ENCODE assay signal across 25 mouse cellular contexts in genomic region chr16:32311970-32312369, GRCm38 (mm10). TPM values are rescaled to one million over a fixed set of nuclear protein-coding genes. Genes with fewer than 3 reads are reported as not detected.
A peak's percentile ranks its signal among the peaks of the same experiment; 100 is the strongest.
DNase-seq lines count a peak whose midpoint lies in the region; TF ChIP-seq lines count a peak whose summit lies in the region.
"Had no signal": no experiment of that assay in that cellular context is flagged by ENCODE, and none has a peak within 500 bp of the region (broad histone marks: within the 10 kb centered on the region; RNA-seq: fewer than 3 reads in every experiment).

No protein-coding gene starts in this region.

- H3K4me1 ChIP-seq in E14TG2a.4 (replicated peaks; ENCODE audit: low read depth, low read length) = peaks cover 94% of the 10 kb centered on the region
- peaks cover 9 to 18% of the 10 kb centered on the region in 2 experiments for H3K4me1 ChIP-seq in ES-E14 (ENCODE audit: control insufficient read depth in 2 of 2, insufficient read depth in 2 of 2, low read length in 2 of 2, poor library complexity in 1 of 2)
- H3K4me1 ChIP-seq: embryonic facial prominence, embryonic 13.5 days; embryonic facial prominence, embryonic 15.5 days; forebrain, embryonic 12.5 days had no signal

- H3K4me3 ChIP-seq in E14TG2a.4 (replicated peaks; ENCODE audit: low read length) (peak overlapping the region; percentile 73), ES-E14 (ENCODE audit: insufficient read depth in 1 of 2, low read depth in 1 of 2, low read length in 2 of 2, poor library complexity in 1 of 2, severe bottlenecking in 1 of 2) (peak overlapping the region in 1 of 2 experiments; percentile 17; a peak in 2 of 4 replicates)
- H3K4me3 ChIP-seq: embryonic facial prominence, embryonic 13.5 days; embryonic facial prominence, embryonic 15.5 days; erythroblast, embryonic 14.5 days; forebrain, embryonic 10.5 days; forebrain, embryonic 12.5 days had no signal

- in situ Hi-C loops in ES-E14 (cut with MboI; ENCODE audit: low sequenced_read_pairs in 2 of 2, unreplicated experiment in 2 of 2) = no loop called here

- no peaks in the 10 kb centered on the region for H3K27me3 ChIP-seq in E14TG2a.4 (ENCODE audit: insufficient read depth, low read length)
- H3K27me3 ChIP-seq: CH12.LX; embryonic facial prominence, embryonic 13.5 days; embryonic facial prominence, embryonic 15.5 days; forebrain, embryonic 12.5 days; Patski had no signal

- H3K9me3 ChIP-seq in E14TG2a.4 (ENCODE audit: low read length) (no peaks in the 10 kb centered on the region), ES-E14 (ENCODE audit: control insufficient read depth, insufficient read depth, low read depth, low read length) (no peaks in the 10 kb centered on the region)
- H3K9me3 ChIP-seq: embryonic facial prominence, embryonic 13.5 days; embryonic facial prominence, embryonic 15.5 days; forebrain, embryonic 10.5 days; forebrain, embryonic 12.5 days had no signal

- H3K9ac ChIP-seq in ES-E14 (ENCODE audit: insufficient read depth, low read depth, low read length, poor library complexity, severe bottlenecking) = peak overlapping the region; percentile 69; the same call in 1 of the 2 replicates
- H3K9ac ChIP-seq: embryonic facial prominence, embryonic 13.5 days; embryonic facial prominence, embryonic 15.5 days; forebrain, embryonic 12.5 days had no signal

- DNase-seq in kidney, adult 11 months = peak; percentile 20
- no peak for DNase-seq in kidney, postnatal 14 days
- no peak for DNase-seq in ES-E14 (ENCODE audit: low read depth, low spot score)
- DNase-seq in gastrocnemius, adult 18-20 months (ENCODE audit: low spot score) = no peak
- no peak for DNase-seq in urinary bladder, postnatal 14 days (ENCODE audit: low spot score)
- DNase-seq: adrenal gland, adult 2 months; adrenal gland, postnatal 10 days; adrenal gland, postnatal 25 days; B cell, adult 2 months; cerebellum, adult 11 months; cerebellum, adult 18-20 months; cerebellum, adult 8-10 months; cerebellum, adult 9-11 months; cerebellum, postnatal 14 days; cerebellum, postnatal 36 days; embryo, embryonic 11 days had no signal

- H3K36me3 ChIP-seq in E14TG2a.4 (ENCODE audit: insufficient read depth, low read length) (no peaks in the 10 kb centered on the region), ES-E14 (ENCODE audit: control insufficient read depth, insufficient read depth, low read length, poor library complexity, severe bottlenecking) (no peaks in the 10 kb centered on the region)
- H3K36me3 ChIP-seq: embryonic facial prominence, embryonic 13.5 days; embryonic facial prominence, embryonic 15.5 days; forebrain, embryonic 10.5 days; forebrain, embryonic 12.5 days had no signal

- TF ChIP-seq CTCF in E14TG2a.4 (conservative IDR thresholded peaks at IDR 0.05; ENCODE audit: low read length) = no peak

- peak overlapping the region; percentile 94 for H3K27ac ChIP-seq in ES-E14 (ENCODE audit: insufficient read depth, low read depth, low read length, poor library complexity, severe bottlenecking)
- H3K27ac ChIP-seq: embryonic facial prominence, embryonic 13.5 days; embryonic facial prominence, embryonic 15.5 days; forebrain, embryonic 12.5 days had no signal

TF ChIP-seq in ES-E14, 5 proteins besides CTCF, POLR2A, EP300 and RAD21:
- TF ChIP-seq MAFK (IDR thresholded peaks at IDR 0.05; ENCODE audit: insufficient read depth, low read depth, low read length) = no peak
- TF ChIP-seq ZC3H11A (IDR thresholded peaks at IDR 0.05; ENCODE audit: borderline replicate concordance, low read depth, low read length) = no peak
- no peak for TF ChIP-seq CHD2 (IDR thresholded peaks at IDR 0.05; ENCODE audit: low read depth, low read length)
- no peak for TF ChIP-seq ZNF384 (IDR thresholded peaks at IDR 0.05; ENCODE audit: low read depth, low read length)
- TF ChIP-seq HCFC1 (IDR thresholded peaks at IDR 0.05; ENCODE audit: borderline replicate concordance, insufficient read depth, low read length) = no peak

RNA-seq across cellular contexts. Expression of gene Ubxn7, which starts 20.1 kb away (rescaled TPM):
- total RNA-seq in ES-E14 (2012; rRNA removed) = 44.2 and 47.6 TPM in 2 replicates
- total RNA-seq in gastrocnemius, adult 18-20 months (2021) = 10 to 100 TPM; 13.0 to 15.3 TPM

RNA-seq across cellular contexts. Expression of gene Rnf168, which starts 34.7 kb away (rescaled TPM):
- total RNA-seq in ES-E14 (2012; rRNA removed) = 21.3 and 28.2 TPM in 2 replicates
- total RNA-seq in gastrocnemius, adult 18-20 months (2021) = 1 to 10 TPM; 8.7 to 8.9 TPM

RNA-seq across cellular contexts. Expression of gene Smco1, which starts 40.7 kb away (rescaled TPM):
- not detected in 2 replicates for total RNA-seq in ES-E14 (2012; rRNA removed)
- 10 to 100 TPM; 58.3 to 81.5 TPM for total RNA-seq in gastrocnemius, adult 18-20 months (2021)
- total RNA-seq: adrenal gland, adult 2 months; CH12.LX; common myeloid progenitor, adult 5-6 weeks had no signal

Comparison
In these comparisons a context has a peak if more than half of its experiments do, and no peak if none do; other contexts are left out.
1. RNA of gene Smco1, which starts 40.7 kb away (total RNA-seq): 58.3 to 81.5 TPM in gastrocnemius, adult 18-20 months; not detected in ES-E14; every median in the first group is over 10 times any median in the second.